9 mouse cellular contexts compared by ENCODE assay signal in genomic region chr4:62693839-62694238, GRCm38 (mm10).
DNase-seq lines count a peak whose midpoint lies in the region; ATAC-seq lines count a peak whose summit lies in the region.
"Had no signal": no experiment of that assay in that cellular context is flagged by ENCODE, and none has a peak within 500 bp of the region (broad histone marks: within the 10 kb centered on the region; RNA-seq: fewer than 3 reads in every experiment).

No protein-coding gene starts in this region.

- intact Hi-C loops in heart, postnatal 14 days (cut with DNase I), result loop anchor here (5.0 kb wide), 2 partner anchors 37 to 72 kb away; no protein-coding TSS in a partner anchor

- no peaks in the 10 kb centered on the region for H3K27me3 ChIP-seq in hindbrain, embryonic 11.5 days (ENCODE audit: control insufficient read depth, insufficient read depth, low read length)
- H3K27me3 ChIP-seq in hindbrain, embryonic 13.5 days, result no peaks in the 10 kb centered on the region
- H3K27me3 ChIP-seq in liver, embryonic 16.5 days (ENCODE audit: control insufficient read depth, insufficient read depth, low read depth, low read length), result no peaks in the 10 kb centered on the region

- no peak overlapping the region for H3K4me2 ChIP-seq in hindbrain, embryonic 11.5 days (replicated peaks; ENCODE audit: low read depth, low read length)
- no peak overlapping the region for H3K4me2 ChIP-seq in hindbrain, embryonic 13.5 days
- H3K4me2 ChIP-seq in liver, embryonic 16.5 days (ENCODE audit: low read depth, low read length), result no peak overlapping the region

- H3K9me3 ChIP-seq in hindbrain, embryonic 11.5 days (ENCODE audit: control insufficient read depth, low read length), result no peaks in the 10 kb centered on the region
- no peaks in the 10 kb centered on the region for H3K9me3 ChIP-seq in hindbrain, embryonic 13.5 days
- H3K9me3 ChIP-seq in liver, embryonic 16.5 days (replicated peaks; ENCODE audit: control insufficient read depth, low read length), result no peaks in the 10 kb centered on the region
- H3K9me3 ChIP-seq: megakaryocyte, embryonic 14.5 days had no signal

- H3K36me3 ChIP-seq in hindbrain, embryonic 11.5 days (ENCODE audit: control insufficient read depth, insufficient read depth, low read length), result no peaks in the 10 kb centered on the region
- peaks cover 42% of the 10 kb centered on the region for H3K36me3 ChIP-seq in hindbrain, embryonic 13.5 days
- no peaks in the 10 kb centered on the region for H3K36me3 ChIP-seq in liver, embryonic 16.5 days (ENCODE audit: control insufficient read depth, insufficient read depth)

- H3K4me3 ChIP-seq in hindbrain, embryonic 11.5 days (ENCODE audit: low read depth, low read length), result no peak overlapping the region
- no peak overlapping the region for H3K4me3 ChIP-seq in hindbrain, embryonic 13.5 days
- no peak overlapping the region for H3K4me3 ChIP-seq in liver, embryonic 16.5 days (ENCODE audit: low read depth, low read length)
- H3K4me3 ChIP-seq: megakaryocyte, embryonic 14.5 days had no signal

- WGBS in hindbrain, embryonic 11.5 days, result 39% methylated on average over 10 of the region's 10 CpGs
- WGBS in hindbrain, embryonic 13.5 days, result 49% methylated on average over 10 of the region's 10 CpGs
- 28% methylated on average over 10 of the region's 10 CpGs for WGBS in liver, embryonic 16.5 days (ENCODE audit: insufficient replicate concordance)

- peak; percentile 60 for DNase-seq in hindbrain, embryonic 11.5 days (ENCODE audit: low spot score)
- peak; percentile 23 to 40 for DNase-seq in CD8-positive naive resting alpha-beta T cell, adult 2 months (ENCODE audit: low read depth in 2 of 2, low spot score in 2 of 2)
- peak; percentile 7 for DNase-seq in c-Kit-positive CD71-positive TER-119-positive erythroid progenitor cells, embryonic 14.5 days (ENCODE audit: low spot score)
- DNase-seq in heart, postnatal 14 days, result peak; percentile 76 to 78
- DNase-seq in thymus, postnatal 0 days (ENCODE audit: low spot score), result peak; percentile 58

- no peaks in the 10 kb centered on the region for H3K4me1 ChIP-seq in hindbrain, embryonic 11.5 days (replicated peaks; ENCODE audit: control insufficient read depth, insufficient read depth, low read length)
- peaks cover 57% of the 10 kb centered on the region for H3K4me1 ChIP-seq in hindbrain, embryonic 13.5 days (replicated peaks)
- H3K4me1 ChIP-seq in liver, embryonic 16.5 days (ENCODE audit: control insufficient read depth, low read depth, low read length), result no peaks in the 10 kb centered on the region

- H3K9ac ChIP-seq in hindbrain, embryonic 11.5 days (ENCODE audit: low read depth, low read length), result no peak overlapping the region
- H3K9ac ChIP-seq in hindbrain, embryonic 13.5 days, result no peak overlapping the region
- H3K9ac ChIP-seq in liver, embryonic 16.5 days (ENCODE audit: low read depth, low read length), result no peak overlapping the region

- no peak for ATAC-seq in hindbrain, embryonic 11.5 days (ENCODE audit: low FRiP score)
- no peak for ATAC-seq in hindbrain, embryonic 13.5 days (ENCODE audit: low FRiP score)
- ATAC-seq in liver, embryonic 16.5 days (ENCODE audit: low read depth), result peak; percentile 45; the same call in 1 of the 2 replicates
- ATAC-seq in erythroid progenitor cell, adult 5-6 weeks (replicated peaks; ENCODE audit: low FRiP score, poor library complexity, severe bottlenecking), result no peak

- H3K27ac ChIP-seq in hindbrain, embryonic 11.5 days (ENCODE audit: low read depth, low read length), result no peak overlapping the region
- no peak overlapping the region for H3K27ac ChIP-seq in hindbrain, embryonic 13.5 days
- no peak overlapping the region for H3K27ac ChIP-seq in liver, embryonic 16.5 days (ENCODE audit: low read length)

Comparison
In these comparisons a context has a peak if more than half of its experiments do, and no peak if none do; other contexts are left out.
1. DNase-seq: peak in every context shown above with its lines; median percentile 77 in heart, postnatal 14 days; 60 in hindbrain, embryonic 11.5 days; 58 in thymus, postnatal 0 days; 32 in CD8-positive naive resting alpha-beta T cell, adult 2 months; 7 in c-Kit-positive CD71-positive TER-119-positive erythroid progenitor cells, embryonic 14.5 days.